Mouse (Mus musculus) embryo, embryonic 10.5 days (tissue): ENCODE measurements around the gene Zfand5.
"Not testable (repeated sequence)": the region's sequence is repeated elsewhere in the genome, so short reads cannot be mapped to it uniquely, and the experiment has no call there.

Source experiments
- DNase-seq: peaks from one replicate; pipeline ENCODE4 v3.0.0-alpha.2; 2015; ENCODE audit warnings: low spot score

The Zfand5 gene

DNA sequence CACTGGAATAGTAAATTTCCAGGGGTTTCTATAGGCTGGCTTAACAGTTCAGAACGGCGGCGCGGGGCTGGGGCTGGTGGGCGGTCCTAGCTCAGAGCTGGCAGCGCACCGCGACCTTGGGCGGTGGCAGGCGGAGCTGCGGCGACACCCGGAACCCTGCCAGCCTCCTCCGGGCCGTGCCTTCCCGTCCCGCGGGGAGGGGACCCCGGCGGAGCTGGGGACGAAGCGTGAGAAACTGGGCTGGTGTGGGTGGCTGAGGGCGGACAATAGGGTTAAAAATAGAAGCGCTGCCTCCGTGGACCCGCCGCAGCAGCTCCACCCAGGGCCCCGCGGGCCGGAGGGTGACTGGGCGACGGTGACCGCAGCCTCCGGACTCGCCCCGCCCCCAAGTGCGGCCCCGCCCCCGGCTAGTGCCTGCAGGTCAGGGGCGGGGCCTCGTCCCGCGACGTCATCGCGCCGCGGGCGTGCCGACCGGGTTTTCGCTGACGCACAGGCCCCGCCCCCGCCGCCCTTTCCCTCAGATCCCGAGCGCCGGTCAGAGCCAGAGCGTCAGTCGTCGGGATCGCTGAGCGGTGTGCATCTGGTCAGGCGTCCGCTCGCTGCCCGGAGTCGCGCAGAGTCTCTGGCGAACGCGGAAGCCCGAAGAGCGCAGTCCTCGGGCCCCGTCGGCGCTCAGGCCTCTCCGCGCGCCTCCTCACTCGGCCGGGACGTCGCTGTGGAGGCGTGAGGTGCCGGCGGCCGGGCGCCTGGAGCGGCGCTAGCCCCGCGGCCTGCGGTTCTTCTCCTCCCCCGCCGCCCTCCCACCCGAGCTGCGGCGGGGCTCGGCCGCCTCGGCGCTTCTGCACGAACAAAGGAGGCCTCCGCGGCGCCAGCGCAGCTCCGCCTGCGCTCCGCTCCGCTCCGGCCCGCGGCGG is at the start of gene Zfand5:
Zfand5 (plus strand) TSS at position 538 of the 914 bp plus-strand sequence.
- peak; percentile 97 for DNase-seq

DNA sequence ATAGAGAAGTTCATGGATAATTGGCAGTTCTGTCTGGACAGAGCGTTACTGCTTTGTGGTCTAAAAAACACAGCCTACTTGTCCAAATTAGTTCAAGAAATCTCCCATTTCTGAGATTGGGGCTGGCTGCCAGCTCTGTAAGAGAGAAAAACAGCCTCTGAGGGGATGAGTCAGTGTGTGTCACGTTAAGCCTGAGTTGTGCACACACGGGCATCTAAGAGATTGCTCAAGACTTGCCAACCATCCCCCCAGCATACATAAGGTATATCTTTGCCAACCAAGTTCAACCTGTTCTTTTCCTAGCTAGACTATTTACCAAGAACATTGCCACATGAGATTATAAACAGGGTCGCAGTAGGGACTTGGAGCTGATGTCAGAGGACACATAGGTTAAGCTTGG is 44.9 kb upstream of the Zfand5 start:
- no peak for DNase-seq

DNA sequence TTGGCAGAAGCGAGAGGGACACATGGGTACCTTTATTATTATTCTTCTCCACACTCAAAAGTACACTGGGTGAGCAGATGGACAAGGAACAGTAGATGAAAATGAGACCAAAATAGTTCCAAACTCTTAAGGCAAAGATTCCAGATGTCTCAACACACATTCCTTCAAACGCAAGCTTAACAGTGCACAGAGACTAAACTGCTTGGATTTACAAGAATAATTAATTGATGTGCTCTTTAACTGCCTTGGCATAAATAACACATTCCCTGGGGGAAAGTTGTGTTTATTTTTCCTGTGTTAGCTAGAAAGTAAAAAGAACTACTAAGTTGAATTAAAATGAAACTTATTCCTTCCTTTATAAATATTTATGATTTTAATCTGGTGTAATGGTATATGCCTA is 44.3 kb upstream of the Zfand5 start:
- no peak for DNase-seq

- DNase-seq: not testable (repeated sequence)
Observed at GRCm38 (mm10) chr19:21248730-21249129, 23.3 kb upstream of the Zfand5 start.

- DNase-seq: no peak
Observed at GRCm38 (mm10) chr19:21253846-21254245, 18.2 kb upstream of the Zfand5 start.

- DNase-seq: no peak
Observed at GRCm38 (mm10) chr19:21255920-21256319, 16.2 kb upstream of the Zfand5 start.

GRCm38 (mm10) chr19:21259453-21259852 is 12.6 kb upstream of the Zfand5 start:
- DNase-seq: no peak

- no peak for DNase-seq
Observed at GRCm38 (mm10) chr19:21260280-21260679, 11.8 kb upstream of the Zfand5 start.

DNA sequence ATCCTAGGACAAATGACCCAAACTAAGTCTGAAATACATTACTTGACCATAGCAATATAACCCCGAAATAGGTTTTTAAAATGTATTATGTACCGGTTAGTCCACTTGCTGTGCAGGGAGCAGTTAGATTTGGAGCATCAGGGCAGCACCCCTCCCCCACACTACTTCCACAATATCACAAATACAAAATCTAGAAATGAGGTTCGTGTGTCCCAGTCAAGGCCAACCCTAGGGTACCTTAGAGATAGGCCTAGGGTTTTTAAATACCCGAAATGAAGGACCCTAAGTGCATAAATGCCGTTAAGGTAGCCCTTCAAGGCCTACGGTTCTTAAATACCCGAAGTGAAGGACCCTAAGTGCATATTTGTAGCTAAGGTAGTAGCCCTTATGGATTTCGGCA is 892 bp upstream of the Zfand5 start:
- DNase-seq: no peak

DNA sequence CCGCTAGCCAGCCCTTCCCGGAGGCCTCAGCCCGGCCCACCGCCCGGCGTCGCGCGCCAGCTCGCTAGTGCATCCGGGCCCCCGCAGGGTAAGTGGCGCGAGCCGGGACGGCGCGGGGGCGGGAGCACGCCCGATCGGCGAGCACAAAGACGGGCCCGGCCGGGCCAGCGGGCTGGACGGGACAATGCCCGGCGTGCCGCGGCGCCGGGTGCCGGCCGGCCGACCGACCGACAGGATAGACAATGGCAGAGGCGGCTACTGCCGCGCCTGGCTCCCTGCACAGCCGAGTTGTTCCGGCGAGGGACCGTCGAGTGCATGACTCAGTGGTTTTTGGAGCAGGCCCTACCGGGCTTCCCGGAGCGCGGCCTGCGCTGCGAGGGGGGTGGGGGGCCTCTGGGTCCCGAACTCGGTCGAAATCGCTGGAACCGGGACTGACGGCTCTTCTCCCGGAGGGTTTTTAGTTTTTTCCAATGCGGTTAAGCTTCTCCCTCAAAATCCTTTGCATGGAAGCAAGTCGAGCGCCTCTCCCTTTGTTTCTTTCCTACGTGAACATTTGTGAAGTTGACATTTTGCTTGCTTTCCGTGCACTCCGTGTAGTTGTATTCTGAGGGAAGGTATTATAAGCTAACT is 692 bp downstream of the Zfand5 start:
- DNase-seq: peak; percentile 61

GRCm38 (mm10) chr19:21273440-21273839 is 1.4 kb downstream of the Zfand5 start:
- peak; percentile 42 for DNase-seq

- peak; percentile 81 for DNase-seq
Observed at GRCm38 (mm10) chr19:21274181-21274591, 2.1 kb downstream of the Zfand5 start.

DNA sequence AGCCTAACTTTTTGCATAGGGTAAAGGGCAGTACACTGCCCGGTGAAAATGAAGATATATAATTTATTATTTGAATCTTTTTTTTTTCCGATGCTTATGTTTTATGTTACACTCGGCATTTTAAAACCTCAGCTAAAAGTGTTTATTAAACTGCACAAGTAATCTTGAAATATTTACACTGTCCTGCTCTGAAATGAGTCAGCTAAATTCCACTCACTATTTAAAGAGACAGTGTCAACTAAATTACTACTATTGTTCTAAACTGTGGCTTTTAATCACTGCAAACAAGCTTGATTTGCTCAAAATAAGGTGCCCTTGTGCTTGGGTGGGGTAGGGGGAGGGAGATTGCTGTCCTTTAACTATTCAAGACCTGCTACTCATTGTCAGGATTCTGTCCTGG is 2.6 kb downstream of the Zfand5 start:
- DNase-seq: peak; percentile 13

- DNase-seq: no peak
Observed at GRCm38 (mm10) chr19:21276317-21276716, 4.2 kb downstream of the Zfand5 start.

DNA sequence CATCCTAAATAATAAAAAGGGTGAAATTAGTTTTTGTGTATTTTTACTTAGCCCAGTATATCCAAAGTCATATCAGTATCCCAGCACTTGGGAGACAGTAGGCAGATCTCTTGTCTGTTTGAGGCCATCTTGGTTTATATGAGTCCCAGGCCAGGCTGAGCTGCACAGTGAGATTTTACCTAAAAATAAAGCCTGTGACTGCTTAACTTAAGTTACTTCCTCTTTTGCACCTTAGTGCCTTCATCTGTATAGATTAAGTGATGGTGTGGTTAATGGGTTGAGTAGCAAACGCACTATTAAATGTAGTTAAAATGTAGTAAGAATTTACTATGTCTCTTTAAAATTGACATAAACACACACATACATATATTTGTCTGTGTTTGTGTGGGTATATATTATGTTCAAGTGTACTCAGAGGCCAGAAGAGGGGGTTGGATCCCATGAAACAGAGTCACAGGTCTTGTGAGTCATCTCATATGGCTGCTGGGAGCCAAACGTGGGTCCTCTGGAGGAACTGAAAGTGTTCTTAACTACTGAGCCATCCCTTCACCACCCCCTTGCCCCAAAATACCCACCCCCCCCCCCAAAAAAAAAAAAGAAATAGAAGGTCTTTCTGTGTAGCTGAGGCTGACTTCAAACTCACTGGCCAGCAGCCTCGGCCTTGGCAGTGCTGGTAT is 14.5 kb downstream of the Zfand5 start:
- no peak for DNase-seq

DNA sequence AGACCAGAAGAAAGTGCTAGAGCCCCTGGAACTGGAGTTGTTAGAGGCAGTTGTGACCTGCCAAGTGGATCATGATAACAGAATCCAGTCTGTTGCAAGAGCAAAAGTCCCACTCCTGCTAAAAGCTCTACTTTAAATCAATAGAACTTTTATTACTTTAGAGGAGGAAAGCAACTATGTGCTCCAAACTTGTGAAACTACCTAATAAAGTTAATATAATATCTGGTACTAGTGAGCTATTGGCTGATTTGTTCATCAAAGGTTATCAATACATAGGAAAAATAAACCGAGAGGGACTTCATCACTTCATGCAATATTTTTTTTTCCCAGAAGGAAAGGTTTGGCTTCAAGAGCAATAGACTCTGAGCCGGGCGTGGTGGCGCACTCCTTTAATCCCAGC is 25.3 kb downstream of the Zfand5 start:
- DNase-seq: no peak

- DNase-seq: no peak
Observed at GRCm38 (mm10) chr19:21301787-21302186, 29.7 kb downstream of the Zfand5 start.

- DNase-seq: no peak
Observed at GRCm38 (mm10) chr19:21307755-21308154, 35.7 kb downstream of the Zfand5 start.

GRCm38 (mm10) chr19:21310364-21310763 is 38.3 kb downstream of the Zfand5 start:
- DNase-seq: not testable (repeated sequence)

DNA sequence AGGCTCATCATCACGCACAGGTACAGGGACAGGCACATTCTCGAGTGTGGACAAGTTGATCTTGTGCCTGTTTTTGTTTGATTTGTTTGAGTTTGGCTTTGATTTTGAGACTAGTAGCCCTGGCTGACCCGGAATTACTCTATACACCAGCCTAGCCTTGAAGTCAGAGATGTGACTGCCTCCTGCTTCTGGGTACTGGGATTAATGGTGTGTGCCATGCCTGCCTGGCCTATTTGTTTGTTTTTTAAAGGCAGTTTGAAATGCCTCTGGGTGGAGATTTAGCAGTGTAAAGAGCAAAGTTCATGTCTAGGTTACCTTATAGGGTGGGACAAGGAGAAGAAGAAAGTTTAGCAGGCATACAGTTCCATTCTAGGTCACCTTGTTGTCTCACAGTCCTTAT is 43.6 kb downstream of the Zfand5 start:
- no peak for DNase-seq

DNA sequence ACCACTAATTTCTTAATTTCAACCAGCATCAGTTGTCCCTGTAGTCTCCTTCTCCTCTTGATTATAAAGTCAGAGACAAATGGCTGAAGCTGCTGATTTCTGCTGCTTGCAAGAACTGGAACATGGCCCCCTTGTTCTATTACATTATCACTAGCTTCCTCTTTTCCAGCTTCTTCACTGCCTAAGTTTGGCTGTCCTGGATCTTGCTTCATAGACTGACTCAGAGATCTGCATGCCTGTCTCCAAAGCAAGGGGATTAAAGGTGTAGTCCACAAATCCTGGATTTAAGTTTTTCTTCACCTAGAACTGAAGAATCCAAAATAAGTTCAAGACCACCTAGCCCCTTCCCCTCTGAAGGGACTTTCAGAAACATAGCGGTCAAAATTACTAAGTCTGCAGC is 47.5 kb downstream of the Zfand5 start:
- no peak for DNase-seq

- DNase-seq: no peak
Observed at GRCm38 (mm10) chr19:21325333-21325732, 53.3 kb downstream of the Zfand5 start.

DNA sequence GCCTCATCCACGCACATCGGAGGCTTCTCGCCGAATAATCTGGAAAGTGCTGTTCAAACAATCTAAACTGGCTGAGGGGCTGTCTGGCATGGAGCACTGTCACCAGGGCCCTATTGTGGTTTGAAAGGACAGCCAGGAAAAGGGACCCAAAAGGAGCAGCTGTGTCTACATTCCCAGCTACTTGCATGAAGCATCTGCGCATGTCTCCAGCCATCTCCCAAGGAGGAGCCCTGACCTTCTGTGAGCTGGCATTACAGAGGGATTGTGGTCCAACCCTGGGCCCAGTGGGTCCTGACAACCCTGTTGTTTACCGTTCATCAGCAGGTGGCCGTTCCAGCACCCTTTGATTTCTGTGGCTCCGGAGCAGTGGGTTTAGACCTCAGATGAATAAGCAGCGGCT is 56.9 kb downstream of the Zfand5 start:
- no peak for DNase-seq
